Mouse (Mus musculus): ENCODE measurements at regions not wholly inside any gene's neighbourhood (a gene's known extent, or its start where the extent isn't known, plus 50 kb on each side); places are given as distances from the start of the nearest gene placed in this dataset.
A peak's percentile ranks its signal among the peaks of the same experiment; 100 is the strongest.

DNA sequence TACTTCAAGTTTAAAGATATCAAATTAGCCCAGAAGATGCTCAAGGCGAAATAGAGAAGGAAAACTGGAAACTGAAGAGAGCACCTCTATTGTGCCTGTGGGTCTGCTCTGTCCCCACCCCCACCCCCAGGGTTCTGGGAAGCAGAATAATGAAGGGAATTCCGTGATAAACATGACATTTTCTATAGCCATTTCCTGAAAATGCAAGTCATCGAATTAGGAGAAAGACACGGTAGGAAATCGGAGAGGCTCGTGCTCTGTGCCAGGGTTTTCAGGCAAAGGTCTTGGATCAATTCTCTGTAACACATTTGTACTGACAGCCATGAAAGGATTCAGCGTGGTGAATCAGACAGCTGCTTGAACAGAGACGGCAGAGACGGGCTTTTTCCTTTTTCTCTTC, 152.7 kb downstream of the Phlda1 start:
- H3K4me3 ChIP-seq: no peak overlapping the region
- H3K9me3 ChIP-seq: no peaks in the 10 kb centered on the region
- H3K4me1 ChIP-seq (replicated peaks): peaks cover 11% of the 10 kb centered on the region
- no peaks in the 10 kb centered on the region for H3K36me3 ChIP-seq
- 11% methylated on average over 9 of the region's 9 CpGs for WGBS
- H3K27ac ChIP-seq (replicated peaks): no peak overlapping the region
- no peak for ATAC-seq (ENCODE audit: low FRiP score, low read depth)
- H3K4me2 ChIP-seq: peak overlapping the region; percentile 30
- no peaks in the 10 kb centered on the region for H3K27me3 ChIP-seq
- H3K9ac ChIP-seq: no peak overlapping the region

- 88% methylated on average over 1 of the region's 1 CpGs for WGBS
- H3K4me1 ChIP-seq (replicated peaks): peaks cover 7% of the 10 kb centered on the region
- H3K36me3 ChIP-seq: no peaks in the 10 kb centered on the region
- ATAC-seq (ENCODE audit: low FRiP score, low read depth): no peak
- no peak overlapping the region for H3K4me2 ChIP-seq
- H3K4me3 ChIP-seq: no peak overlapping the region
- no peak overlapping the region for H3K27ac ChIP-seq (replicated peaks)
- no peak overlapping the region for H3K9ac ChIP-seq
- H3K27me3 ChIP-seq: no peaks in the 10 kb centered on the region
- no peaks in the 10 kb centered on the region for H3K9me3 ChIP-seq
Measured at GRCm38 (mm10) chr10:111662665-111663064, 156.6 kb downstream of the Phlda1 start.

- Histone ChIP-seq H3K9ac (no peak overlapping the region), H3K4me2 (no peak overlapping the region), H3K27ac (replicated peaks) (no peak overlapping the region), H3K9me3 (no peaks in the 10 kb centered on the region), H3K36me3 (no peaks in the 10 kb centered on the region), H3K27me3 (no peaks in the 10 kb centered on the region), H3K4me3 (no peak overlapping the region), H3K4me1 (replicated peaks) (no peaks in the 10 kb centered on the region)
- 75% methylated on average over 14 of the region's 14 CpGs for WGBS
- ATAC-seq (ENCODE audit: low FRiP score, low read depth): 0 out of 2 replicates have a peak, but pooled peaks have one; percentile 15
Measured at GRCm38 (mm10) chr10:111665834-111666233, 159.7 kb downstream of the Phlda1 start.

DNA sequence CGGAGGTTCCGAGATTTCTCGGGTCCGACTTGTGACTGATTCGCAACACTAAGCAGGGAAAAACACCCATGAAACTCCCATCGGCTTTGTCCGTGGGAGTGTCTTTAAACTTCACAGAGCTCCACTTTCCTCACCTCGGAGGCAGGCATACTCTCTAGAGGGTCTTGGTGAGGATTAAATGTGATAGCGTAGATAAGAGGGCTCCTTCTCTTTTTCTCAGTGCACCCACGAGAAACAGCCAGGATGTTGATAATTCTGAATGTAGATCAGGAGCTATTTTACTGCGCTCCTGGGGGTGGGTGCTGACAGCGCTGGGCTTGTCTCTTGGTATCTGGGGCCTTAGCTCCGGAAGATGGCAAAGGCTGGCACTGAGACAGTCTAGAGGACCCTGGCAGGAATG, 160.9 kb downstream of the Phlda1 start:
- WGBS: 93% methylated on average over 13 of the region's 13 CpGs
- no peak for ATAC-seq (ENCODE audit: low FRiP score, low read depth)
- Histone ChIP-seq H3K27me3 (no peaks in the 10 kb centered on the region), H3K9ac (no peak overlapping the region), H3K4me2 (no peak overlapping the region), H3K4me1 (replicated peaks) (no peaks in the 10 kb centered on the region), H3K36me3 (no peaks in the 10 kb centered on the region), H3K27ac (replicated peaks) (no peak overlapping the region), H3K9me3 (no peaks in the 10 kb centered on the region), H3K4me3 (no peak overlapping the region)

GRCm38 (mm10) chr10:111668639-111669038, 162.6 kb downstream of the Phlda1 start:
- no peak overlapping the region for H3K9ac ChIP-seq
- H3K36me3 ChIP-seq: no peaks in the 10 kb centered on the region
- H3K9me3 ChIP-seq: no peaks in the 10 kb centered on the region
- no peak overlapping the region for H3K27ac ChIP-seq (replicated peaks)
- no peak for ATAC-seq (ENCODE audit: low FRiP score, low read depth)
- H3K27me3 ChIP-seq: no peaks in the 10 kb centered on the region
- no peak overlapping the region for H3K4me2 ChIP-seq
- 100% methylated on average over 1 of the region's 1 CpGs for WGBS
- H3K4me3 ChIP-seq: no peak overlapping the region
- no peaks in the 10 kb centered on the region for H3K4me1 ChIP-seq (replicated peaks)

GRCm38 (mm10) chr10:111669658-111670057, 163.6 kb downstream of the Phlda1 start:
- ATAC-seq (ENCODE audit: low FRiP score, low read depth): 0 out of 2 replicates have a peak, but pooled peaks have one; percentile 40
- H3K4me2 ChIP-seq: no peak overlapping the region
- H3K9ac ChIP-seq: no peak overlapping the region
- H3K27ac ChIP-seq (replicated peaks): no peak overlapping the region
- H3K4me1 ChIP-seq (replicated peaks): 0 out of 2 replicates have a peak, but pooled peaks cover 3% of the 10 kb centered on the region
- H3K36me3 ChIP-seq: no peaks in the 10 kb centered on the region
- no peaks in the 10 kb centered on the region for H3K27me3 ChIP-seq
- WGBS: 33% methylated on average over 6 of the region's 6 CpGs
- no peaks in the 10 kb centered on the region for H3K9me3 ChIP-seq
- H3K4me3 ChIP-seq: no peak overlapping the region

- no peak for ATAC-seq (ENCODE audit: low FRiP score, low read depth)
- H3K4me1 ChIP-seq (replicated peaks): 0 out of 2 replicates have a peak, but pooled peaks cover 3% of the 10 kb centered on the region
- WGBS: 87% methylated on average over 14 of the region's 14 CpGs
- H3K4me2 ChIP-seq: no peak overlapping the region
- no peak overlapping the region for H3K4me3 ChIP-seq
- no peaks in the 10 kb centered on the region for H3K27me3 ChIP-seq
- H3K36me3 ChIP-seq: no peaks in the 10 kb centered on the region
- no peak overlapping the region for H3K9ac ChIP-seq
- no peaks in the 10 kb centered on the region for H3K9me3 ChIP-seq
- no peak overlapping the region for H3K27ac ChIP-seq (replicated peaks)
Measured at GRCm38 (mm10) chr10:111670666-111671065, 164.6 kb downstream of the Phlda1 start.

- 0 out of 2 replicates have a peak, but pooled peaks cover 3% of the 10 kb centered on the region for H3K4me1 ChIP-seq (replicated peaks)
- 54% methylated on average over 12 of the region's 12 CpGs for WGBS
- no peaks in the 10 kb centered on the region for H3K27me3 ChIP-seq
Measured at GRCm38 (mm10) chr10:111672454-111673316, 166.6 kb downstream of the Phlda1 start.

DNA sequence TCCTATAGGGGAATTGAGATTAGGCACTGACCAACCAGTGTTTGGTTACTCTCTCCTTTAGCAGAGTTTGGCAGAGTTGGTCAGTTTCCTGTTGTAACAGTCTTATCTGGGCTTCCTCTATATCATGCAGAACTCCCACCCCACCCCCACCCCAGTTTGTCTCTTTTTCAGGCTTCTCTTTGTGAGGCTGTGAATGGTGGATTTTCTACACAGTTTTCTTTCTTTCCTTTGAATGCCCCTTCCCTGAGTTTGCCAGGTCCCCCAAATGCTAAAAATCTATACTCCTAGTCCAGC, 167.2 kb downstream of the Phlda1 start:
- no peaks in the 10 kb centered on the region for H3K9me3 ChIP-seq
- no peak overlapping the region for H3K27ac ChIP-seq (replicated peaks)
- H3K4me2 ChIP-seq: no peak overlapping the region
- H3K27me3 ChIP-seq: no peaks in the 10 kb centered on the region
- 0 out of 2 replicates have a peak, but pooled peaks cover 3% of the 10 kb centered on the region for H3K4me1 ChIP-seq (replicated peaks)
- ATAC-seq (ENCODE audit: low FRiP score, low read depth): no peak
- H3K36me3 ChIP-seq: no peaks in the 10 kb centered on the region
- no peak overlapping the region for H3K9ac ChIP-seq
- no peak overlapping the region for H3K4me3 ChIP-seq

More at GRCm38 (mm10) chr10:111672454-111673316, 166.6 kb downstream of the Phlda1 start:
- no peak overlapping the region for H3K9ac ChIP-seq
- no peak for ATAC-seq (ENCODE audit: low FRiP score, low read depth)
- H3K4me3 ChIP-seq: no peak overlapping the region
- H3K4me2 ChIP-seq: no peak overlapping the region
- H3K9me3 ChIP-seq: no peaks in the 10 kb centered on the region
- no peak overlapping the region for H3K27ac ChIP-seq (replicated peaks)
- H3K36me3 ChIP-seq: no peaks in the 10 kb centered on the region

- H3K36me3 ChIP-seq: no peaks in the 10 kb centered on the region
- H3K27ac ChIP-seq (replicated peaks): no peak overlapping the region
- H3K4me2 ChIP-seq: no peak overlapping the region
- H3K9me3 ChIP-seq: no peaks in the 10 kb centered on the region
- H3K27me3 ChIP-seq: no peaks in the 10 kb centered on the region
- 0 out of 2 replicates have a peak, but pooled peaks cover 3% of the 10 kb centered on the region for H3K4me1 ChIP-seq (replicated peaks)
- WGBS: 56% methylated on average over 4 of the region's 4 CpGs
- H3K4me3 ChIP-seq: no peak overlapping the region
- no peak for ATAC-seq (ENCODE audit: low FRiP score, low read depth)
- no peak overlapping the region for H3K9ac ChIP-seq
Measured at GRCm38 (mm10) chr10:111676255-111676654, 170.2 kb downstream of the Phlda1 start.

DNA sequence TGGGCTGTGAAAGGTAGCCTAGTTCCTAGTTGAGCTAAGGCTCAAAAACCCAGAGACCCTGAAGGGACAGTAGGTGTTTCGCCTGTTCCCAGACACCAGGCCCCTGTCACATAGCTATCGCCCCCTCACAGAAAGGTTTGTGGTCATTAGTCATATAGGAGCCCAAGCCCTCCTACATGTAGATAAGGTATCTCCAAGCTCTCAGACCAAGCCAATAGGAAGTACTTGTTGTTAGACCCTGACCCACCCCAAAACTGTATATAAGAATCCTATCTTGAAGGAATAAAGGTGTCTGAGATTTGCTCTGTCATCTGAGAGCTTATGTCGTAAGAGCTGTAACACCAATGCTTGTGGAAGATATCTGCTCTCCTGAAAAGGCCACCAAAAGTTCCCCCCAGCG, 174.8 kb downstream of the Phlda1 start:
- Histone ChIP-seq H3K36me3 (no peaks in the 10 kb centered on the region), H3K4me3 (no peak overlapping the region), H3K9me3 (no peaks in the 10 kb centered on the region), H3K4me1 (replicated peaks) (no peaks in the 10 kb centered on the region), H3K4me2 (no peak overlapping the region), H3K27ac (replicated peaks) (no peak overlapping the region), H3K9ac (no peak overlapping the region), H3K27me3 (no peaks in the 10 kb centered on the region)
- no peak for ATAC-seq (ENCODE audit: low FRiP score, low read depth)
- WGBS: 89% methylated on average over 4 of the region's 4 CpGs

GRCm38 (mm10) chr10:111684409-111685346, 178.6 kb downstream of the Phlda1 start:
- Histone ChIP-seq H3K27me3 (no peaks in the 10 kb centered on the region), H3K4me3 (no peak overlapping the region), H3K36me3 (no peaks in the 10 kb centered on the region), H3K9ac (no peak overlapping the region), H3K27ac (replicated peaks) (no peak overlapping the region), H3K4me1 (replicated peaks) (peaks cover 8% of the 10 kb centered on the region; the same call in 1 of the 2 replicates), H3K4me2 (no peak overlapping the region), H3K9me3 (no peaks in the 10 kb centered on the region)
- WGBS: 88% methylated on average over 10 of the region's 10 CpGs
- no peak for ATAC-seq (ENCODE audit: low FRiP score, low read depth)

Data from hindbrain, embryonic 15.5 days (tissue).